Mouse (Mus musculus) myocyte (in vitro differentiated cells): ENCODE measurements around the gene Gcgr. TPM values are rescaled to one million over a fixed set of nuclear protein-coding genes. Genes with fewer than 3 reads are reported as not detected.

Experiments
- H3K27me3 ChIP-seq: one replicate; pipeline ENCODE4 v1.6.1; 2011; ENCODE audit not compliant: control insufficient read depth, insufficient read depth, insufficient read length
- H3K36me3 ChIP-seq: one replicate; pipeline ENCODE4 v1.6.1; 2011; ENCODE audit not compliant: control insufficient read depth, insufficient read depth
- H3K4me2 ChIP-seq: one replicate; pipeline ENCODE4 v1.6.1; 2011; ENCODE audit warnings: low read depth, control low read depth
- H3K4me3 ChIP-seq: one replicate; pipeline ENCODE4 v1.5.1; 2011; ENCODE audit warnings: mild to moderate bottlenecking, control low read depth, moderate library complexity
- H3K79me2 ChIP-seq: one replicate; pipeline ENCODE4 v1.6.1; 2011; ENCODE audit not compliant: control insufficient read depth, insufficient read depth
- H3ac ChIP-seq: one replicate; pipeline ENCODE4 v1.6.1; 2011; ENCODE audit not compliant: control insufficient read depth, insufficient read length
- CEBPB ChIP-seq: IDR thresholded peaks from 2 replicates; pipeline ENCODE4 v1.6.1; 2011; ENCODE audit warnings: mild to moderate bottlenecking, moderate library complexity; ENCODE audit not compliant: poor library complexity, insufficient read depth, severe bottlenecking
- E2F4 ChIP-seq: IDR thresholded peaks from one replicate; pipeline ENCODE4 v1.6.1; 2011; ENCODE audit warnings: mild to moderate bottlenecking, control low read depth, moderate library complexity; ENCODE audit not compliant: insufficient read depth
- MAX ChIP-seq: IDR thresholded peaks from one replicate; pipeline ENCODE4 v1.6.1; 2011; ENCODE audit warnings: low read depth, mild to moderate bottlenecking, control low read depth
- MYOD1 ChIP-seq, 3 experiments: IDR thresholded peaks; one replicate each; pipeline ENCODE4 v1.6.1; 2011; ENCODE audit warnings: control low read depth in 2 of 3, low read depth in 2 of 3, mild to moderate bottlenecking in 2 of 3, moderate library complexity in 1 of 3; ENCODE audit not compliant: insufficient read length in 2 of 3, control insufficient read depth in 1 of 3
- MYOG ChIP-seq, 3 experiments: IDR thresholded peaks; one replicate each; pipeline ENCODE4 v1.6.1; 2011; ENCODE audit warnings: control low read depth in 2 of 3, low read depth in 2 of 3, mild to moderate bottlenecking in 2 of 3; ENCODE audit not compliant: insufficient read length in 2 of 3, control insufficient read depth in 1 of 3, insufficient read depth in 1 of 3
- POLR2A ChIP-seq: IDR thresholded peaks from one replicate; pipeline ENCODE4 v1.6.1; 2011; ENCODE audit warnings: low read depth, mild to moderate bottlenecking, control low read depth, moderate library complexity; ENCODE audit not compliant: insufficient read length
- POLR2AphosphoS2 ChIP-seq: IDR thresholded peaks from one replicate; pipeline ENCODE4 v1.6.1; 2011; ENCODE audit warnings: low read depth, control low read depth; ENCODE audit not compliant: insufficient read length
- REST ChIP-seq: IDR thresholded peaks from one replicate; pipeline ENCODE4 v1.6.1; 2011; ENCODE audit warnings: mild to moderate bottlenecking, control low read depth, moderate library complexity; ENCODE audit not compliant: insufficient read depth, insufficient read length
- SRF ChIP-seq: IDR thresholded peaks from one replicate; pipeline ENCODE4 v1.6.1; 2011; ENCODE audit warnings: low read depth; ENCODE audit not compliant: control insufficient read depth, insufficient read length
- TCF12 ChIP-seq: IDR thresholded peaks from one replicate; pipeline ENCODE4 v1.6.1; 2011; ENCODE audit warnings: mild to moderate bottlenecking, control low read depth; ENCODE audit not compliant: poor library complexity, insufficient read depth, severe bottlenecking
- TCF3 ChIP-seq: IDR thresholded peaks from one replicate; pipeline ENCODE4 v1.6.1; 2011; ENCODE audit warnings: low read depth, control low read depth; ENCODE audit not compliant: insufficient read length
- USF1 ChIP-seq: IDR thresholded peaks from one replicate; pipeline ENCODE4 v1.6.1; 2011; ENCODE audit warnings: low read depth, mild to moderate bottlenecking, control low read depth, moderate library complexity
- polyA plus RNA-seq: library from polyadenylated mRNA; unstranded; fragments of >200 nt; fragmentation: generic; extraction: Trizol; gene quantifications from one replicate; pipeline ENCODE4 v1.2.1, GENCODE M21; 2012; ENCODE audit warnings: missing spikeins

Gcgr gene
- polyA plus RNA-seq, 1 experiment, result 0.05 TPM

GRCm38 (mm10) chr11:120568324-120568723 lies 37.8 kb downstream of the Gcgr start:
- Histone ChIP-seq H3K4me3 (no peak overlapping the region), H3K4me2 (no peak overlapping the region), H3K27me3 (no peaks in the 10 kb centered on the region), H3K79me2 (peaks cover 46% of the 10 kb centered on the region), H3ac (no peak overlapping the region), H3K36me3 (peaks cover 48% of the 10 kb centered on the region)
- TF ChIP-seq CEBPB (no peak), POLR2A (no peak), REST (no peak), USF1 (no peak), TCF3 (no peak), TCF12 (no peak), MAX (no peak), POLR2AphosphoS2 (no peak), MYOD1 (IDR thresholded peaks at IDR 0.05; ENCODE audit: control insufficient read depth in 1 of 3, insufficient read length in 2 of 3, low read depth in 2 of 3) (no peak), MYOG (IDR thresholded peaks at IDR 0.05; ENCODE audit: control insufficient read depth in 1 of 3, insufficient read depth in 1 of 3, insufficient read length in 2 of 3, low read depth in 2 of 3) (no peak), E2F4 (no peak), SRF (no peak)

GRCm38 (mm10) chr11:120571122-120571521 lies 40.6 kb downstream of the Gcgr start:
- no peak for TF ChIP-seq MAX
- no peak for TF ChIP-seq SRF
- no peak for TF ChIP-seq POLR2AphosphoS2
- TF ChIP-seq MYOG (IDR thresholded peaks at IDR 0.05; ENCODE audit: control insufficient read depth in 1 of 3, insufficient read depth in 1 of 3, insufficient read length in 2 of 3, low read depth in 2 of 3), result no peak
- TF ChIP-seq REST, result no peak
- no peak for TF ChIP-seq CEBPB
- no peak for TF ChIP-seq TCF12
- no peak for TF ChIP-seq MYOD1 (IDR thresholded peaks at IDR 0.05; ENCODE audit: control insufficient read depth in 1 of 3, insufficient read length in 2 of 3, low read depth in 2 of 3)
- TF ChIP-seq POLR2A, result no peak
- TF ChIP-seq E2F4, result no peak
- TF ChIP-seq TCF3, result no peak
- TF ChIP-seq USF1, result no peak
- peaks cover 26% of the 10 kb centered on the region for H3K36me3 ChIP-seq
- peaks cover 53% of the 10 kb centered on the region for H3K79me2 ChIP-seq
- H3K4me2 ChIP-seq, result peak overlapping the region; percentile 87
- H3K4me3 ChIP-seq, result peak overlapping the region; percentile 75
- H3ac ChIP-seq, result peak overlapping the region; percentile 68
- no peaks in the 10 kb centered on the region for H3K27me3 ChIP-seq

GRCm38 (mm10) chr11:120571754-120572416 lies 41.4 kb downstream of the Gcgr start:
- H3K79me2 ChIP-seq, result peaks cover 53% of the 10 kb centered on the region
- H3K27me3 ChIP-seq, result no peaks in the 10 kb centered on the region
- H3K4me2 ChIP-seq, result peak overlapping the region; percentile 87
- peak overlapping the region; percentile 68 for H3ac ChIP-seq
- no peak for TF ChIP-seq SRF
- no peak for TF ChIP-seq USF1
- no peak for TF ChIP-seq POLR2A
- TF ChIP-seq CEBPB, result no peak
- TF ChIP-seq TCF12, result no peak
- TF ChIP-seq REST, result no peak
- no peak for TF ChIP-seq E2F4
- TF ChIP-seq TCF3, result no peak
- peaks cover 21% of the 10 kb centered on the region for H3K36me3 ChIP-seq
- H3K4me3 ChIP-seq, result peak overlapping the region; percentile 75

GRCm38 (mm10) chr11:120572417-120572751 lies 41.9 kb downstream of the Gcgr start:
- TF ChIP-seq MYOG (IDR thresholded peaks at IDR 0.05; ENCODE audit: control insufficient read depth in 1 of 3, insufficient read depth in 1 of 3, insufficient read length in 2 of 3, low read depth in 2 of 3), result no peak
- TF ChIP-seq SRF, result no peak
- no peak for TF ChIP-seq REST
- TF ChIP-seq USF1, result no peak
- no peak for TF ChIP-seq TCF3
- no peak for TF ChIP-seq E2F4
- TF ChIP-seq TCF12, result no peak
- no peak for TF ChIP-seq MAX
- no peak for TF ChIP-seq MYOD1 (IDR thresholded peaks at IDR 0.05; ENCODE audit: control insufficient read depth in 1 of 3, insufficient read length in 2 of 3, low read depth in 2 of 3)
- no peak for TF ChIP-seq POLR2AphosphoS2
- no peak for TF ChIP-seq CEBPB
- no peak for TF ChIP-seq POLR2A
- H3K36me3 ChIP-seq, result peaks cover 18% of the 10 kb centered on the region
- peak overlapping the region; percentile 75 for H3K4me3 ChIP-seq
- H3K27me3 ChIP-seq, result no peaks in the 10 kb centered on the region
- peak overlapping the region; percentile 87 for H3K4me2 ChIP-seq
- peaks cover 49% of the 10 kb centered on the region for H3K79me2 ChIP-seq
- peak overlapping the region; percentile 68 for H3ac ChIP-seq
